Mouse (Mus musculus) stomach, embryonic 15.5 days (tissue): ENCODE results near the gene Ppp1r14d. TPM values are rescaled to one million over a fixed set of nuclear protein-coding genes. Genes with fewer than 3 reads are reported as not detected.

Experiments used
- ATAC-seq: fragments of 200-750 bp; cut with Nextera tagmentation; 2 replicates; pipeline ENCODE4 v1.8.0; 2017; ENCODE audit warnings: low read depth, moderate number of reproducible peaks, moderate TSS enrichment; ENCODE audit not compliant: insufficient read depth, low FRiP score
- H3K27ac ChIP-seq: fragments of 300-500 bp; sonication (generic); 2 replicates; pipeline ENCODE4 v1.5.1; 2015; ENCODE audit warnings: mild to moderate bottlenecking, inconsistent platforms
- H3K27me3 ChIP-seq: fragments of 300-500 bp; sonication (generic); replicated peaks from 2 replicates; pipeline ENCODE4 v1.6.1; 2015; ENCODE audit warnings: inconsistent platforms
- H3K36me3 ChIP-seq: fragments of 300-500 bp; sonication (generic); 2 replicates; pipeline ENCODE4 v1.6.1; 2015; ENCODE audit warnings: inconsistent platforms
- H3K4me1 ChIP-seq: fragments of 300-500 bp; sonication (generic); 2 replicates; pipeline ENCODE4 v1.6.1; 2015; ENCODE audit warnings: inconsistent platforms
- H3K4me2 ChIP-seq: fragments of 300-500 bp; sonication (generic); 2 replicates; pipeline ENCODE4 v1.6.1; 2015; ENCODE audit warnings: mild to moderate bottlenecking, inconsistent platforms
- H3K4me3 ChIP-seq: fragments of 300-500 bp; sonication (generic); replicated peaks from 2 replicates; pipeline ENCODE4 v1.5.1; 2015; ENCODE audit warnings: inconsistent platforms
- H3K9ac ChIP-seq: fragments of 300-500 bp; sonication (generic); 2 replicates; pipeline ENCODE4 v1.6.1; 2015; ENCODE audit warnings: inconsistent platforms
- H3K9me3 ChIP-seq: fragments of 300-500 bp; sonication (generic); 2 replicates; pipeline ENCODE4 v1.6.1; 2016; ENCODE audit warnings: inconsistent platforms
- WGBS: fragments of 180-500 bp; shearing (Covaris S2); methylation state at CpG from one replicate; pipeline ENCODE4 v1.1.7; 2015; 5-methylcytosine and 5-hydroxymethylcytosine counted together
- polyA plus RNA-seq: library from polyadenylated mRNA; unstranded; fragments of >200 nt; fragmentation: Nextera tagmentation; extraction: Ambion mirVana; gene quantifications from 2 replicates; pipeline ENCODE4 v1.2.1, GENCODE M21; 2015

The Ppp1r14d gene
- polyA plus RNA-seq, 1 experiment from 2014 or later, result 3.0 TPM

DNA sequence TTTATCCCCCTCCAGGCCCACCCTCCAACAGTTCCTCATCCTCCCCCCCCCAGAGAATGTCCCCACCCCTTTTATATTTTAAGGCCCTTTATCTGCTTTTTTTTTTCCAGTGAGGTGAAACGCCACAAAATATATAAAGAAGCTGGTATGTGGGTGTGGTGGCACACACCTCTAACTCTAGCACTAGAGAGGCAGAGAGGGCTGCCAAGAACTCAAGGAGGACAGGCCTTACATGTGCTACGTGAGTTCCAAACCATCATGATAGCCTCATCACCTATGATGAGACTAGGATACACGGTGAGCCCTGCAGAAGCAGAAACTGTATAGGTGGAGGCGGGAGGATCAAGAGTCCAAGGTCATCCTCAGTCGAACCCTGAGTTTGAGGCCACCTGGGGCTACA is 38.7 kb downstream of the Ppp1r14d start:
- H3K27ac ChIP-seq, result no peak overlapping the region
- no peak overlapping the region for H3K9ac ChIP-seq
- ATAC-seq, result no peak
- no peaks in the 10 kb centered on the region for H3K4me1 ChIP-seq
- 65% methylated on average over 5 of the region's 5 CpGs for WGBS
- H3K36me3 ChIP-seq, result no peaks in the 10 kb centered on the region
- no peaks in the 10 kb centered on the region for H3K9me3 ChIP-seq
- H3K4me3 ChIP-seq, result no peak overlapping the region
- no peaks in the 10 kb centered on the region for H3K27me3 ChIP-seq
- H3K4me2 ChIP-seq, result no peak overlapping the region

DNA sequence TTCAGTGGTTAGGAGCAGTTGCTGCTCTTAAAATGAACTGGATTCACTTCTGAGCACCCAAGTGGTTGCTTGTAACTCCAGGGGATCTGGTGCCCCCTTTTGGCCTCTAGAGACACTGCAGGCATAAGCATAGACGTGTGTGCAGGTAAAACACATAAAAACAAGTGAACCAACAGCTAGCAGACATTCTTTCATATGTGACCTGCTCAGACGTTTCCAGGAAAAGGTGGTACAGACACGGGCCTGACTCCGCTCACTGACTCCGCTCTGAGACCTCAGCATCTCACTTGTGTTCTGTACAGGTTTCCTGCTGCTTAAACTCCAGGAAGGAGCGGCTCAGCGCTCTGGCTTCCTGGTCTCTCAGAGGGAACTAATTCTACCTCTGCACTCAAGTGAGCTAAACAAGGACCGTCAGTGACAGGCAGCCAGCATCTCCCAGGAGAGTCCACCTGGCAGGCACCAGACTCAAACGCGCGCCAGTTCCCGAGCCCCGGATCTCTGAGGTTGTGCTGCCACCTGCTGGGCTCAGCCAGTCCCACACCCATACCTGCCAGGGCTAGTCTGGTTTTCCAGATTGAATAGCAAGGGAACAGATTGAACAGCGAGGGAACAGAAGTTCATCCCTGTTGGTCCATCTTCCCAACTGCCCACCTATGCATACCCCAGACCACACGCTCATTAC is 40.5 kb downstream of the Ppp1r14d start:
- Histone ChIP-seq H3K4me3 (peak overlapping the region; percentile 31), H3K9ac (no peak overlapping the region), H3K27me3 (no peaks in the 10 kb centered on the region), H3K4me2 (peak overlapping the region; percentile 68), H3K27ac (no peak overlapping the region), H3K36me3 (peaks cover 8% of the 10 kb centered on the region; the same call in 1 of the 2 replicates), H3K9me3 (no peaks in the 10 kb centered on the region), H3K4me1 (no peaks in the 10 kb centered on the region)
- peak; percentile 83 for ATAC-seq
- 8% methylated on average over 15 of the region's 15 CpGs for WGBS

DNA sequence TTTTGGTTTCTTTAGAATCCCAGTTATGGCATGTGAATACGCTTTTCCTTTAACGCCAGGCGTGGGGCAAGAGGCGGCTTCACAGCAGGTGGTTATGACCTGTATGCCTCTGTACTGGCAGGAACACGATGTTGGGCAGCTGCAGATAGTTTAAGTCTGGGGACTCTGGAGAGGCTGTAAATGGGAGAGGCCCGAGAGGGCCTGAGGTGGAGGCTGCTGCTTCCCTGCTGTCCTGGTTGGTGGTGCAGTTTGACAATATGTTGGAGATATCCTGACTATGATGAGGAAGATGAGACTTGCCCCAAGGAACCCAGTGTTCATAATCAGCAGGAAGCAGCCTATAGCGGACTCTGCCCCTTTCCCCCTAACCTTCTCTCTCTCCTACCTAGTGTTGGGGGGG is 46.8 kb downstream of the Ppp1r14d start:
- H3K4me3 ChIP-seq, result no peak overlapping the region
- no peaks in the 10 kb centered on the region for H3K27me3 ChIP-seq
- H3K27ac ChIP-seq, result no peak overlapping the region
- ATAC-seq, result no peak
- no peak overlapping the region for H3K4me2 ChIP-seq
- H3K9ac ChIP-seq, result no peak overlapping the region
- H3K4me1 ChIP-seq, result no peaks in the 10 kb centered on the region
- WGBS, result 89% methylated on average over 7 of the region's 7 CpGs
- H3K36me3 ChIP-seq, result peaks cover 20% of the 10 kb centered on the region
- H3K9me3 ChIP-seq, result no peaks in the 10 kb centered on the region

DNA sequence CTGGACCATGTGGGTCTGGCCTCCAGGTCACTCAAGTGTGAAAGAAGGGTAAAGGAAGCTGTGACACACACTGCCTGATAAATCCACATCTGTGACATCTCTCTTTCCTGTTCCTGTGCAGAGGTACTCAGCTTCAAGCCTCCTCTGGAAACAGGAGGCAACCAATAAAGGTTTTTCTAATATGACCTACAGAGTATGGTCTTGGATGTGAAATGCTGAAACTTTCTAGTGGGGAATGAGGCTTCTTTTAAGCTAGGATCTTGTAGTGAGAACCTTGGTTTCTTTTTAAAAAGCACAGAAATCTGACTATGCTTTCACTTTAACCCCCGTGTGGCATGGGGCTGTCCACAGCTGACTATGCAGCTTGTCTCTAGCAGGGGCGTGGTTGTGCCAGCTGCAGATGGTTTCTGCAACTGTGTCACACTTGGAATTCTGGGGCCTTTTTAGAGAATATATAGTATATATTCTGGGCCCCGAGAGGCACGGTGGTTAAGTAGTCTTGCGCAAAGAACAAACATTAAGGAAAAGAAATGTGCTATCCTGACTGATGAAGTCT is 52.2 kb downstream of the Ppp1r14d start:
- peaks cover 8% of the 10 kb centered on the region; the same call in 1 of the 2 replicates for H3K36me3 ChIP-seq
- peaks cover 9% of the 10 kb centered on the region; the same call in 1 of the 2 replicates for H3K4me1 ChIP-seq
- no peak overlapping the region for H3K4me2 ChIP-seq
- H3K9ac ChIP-seq, result no peak overlapping the region
- no peak overlapping the region for H3K27ac ChIP-seq
- H3K9me3 ChIP-seq, result no peaks in the 10 kb centered on the region
- no peaks in the 10 kb centered on the region for H3K27me3 ChIP-seq
- 84% methylated on average over 5 of the region's 5 CpGs for WGBS
- ATAC-seq, result no peak
- no peak overlapping the region for H3K4me3 ChIP-seq

DNA sequence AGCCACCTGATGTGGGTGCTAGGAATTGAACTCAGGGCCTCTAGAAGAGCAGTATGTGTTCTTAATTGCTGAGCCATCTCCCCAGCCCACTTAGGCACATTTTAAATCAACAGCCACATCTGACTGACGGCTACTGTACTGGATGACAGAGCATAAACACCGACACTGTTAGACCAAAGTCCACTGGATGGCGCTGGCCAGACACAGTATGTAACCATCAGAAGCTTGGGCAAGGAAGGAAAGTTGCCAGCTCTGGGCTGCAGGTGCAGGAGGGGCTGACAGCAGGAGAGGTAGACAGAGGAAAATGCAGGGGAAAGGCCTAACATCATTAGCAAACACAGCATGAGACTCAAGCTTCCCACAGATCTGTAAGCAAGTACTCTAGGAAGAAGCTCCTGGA is 52.9 kb downstream of the Ppp1r14d start:
- no peaks in the 10 kb centered on the region for H3K9me3 ChIP-seq
- 50% methylated on average over 3 of the region's 3 CpGs for WGBS
- no peak overlapping the region for H3K9ac ChIP-seq
- H3K4me2 ChIP-seq, result no peak overlapping the region
- H3K4me1 ChIP-seq, result peaks cover 13% of the 10 kb centered on the region; the same call in 1 of the 2 replicates
- H3K4me3 ChIP-seq, result no peak overlapping the region
- 0 out of 2 replicates have a peak, but pooled peaks cover 10% of the 10 kb centered on the region for H3K36me3 ChIP-seq
- H3K27ac ChIP-seq, result no peak overlapping the region
- no peaks in the 10 kb centered on the region for H3K27me3 ChIP-seq
- ATAC-seq, result no peak

DNA sequence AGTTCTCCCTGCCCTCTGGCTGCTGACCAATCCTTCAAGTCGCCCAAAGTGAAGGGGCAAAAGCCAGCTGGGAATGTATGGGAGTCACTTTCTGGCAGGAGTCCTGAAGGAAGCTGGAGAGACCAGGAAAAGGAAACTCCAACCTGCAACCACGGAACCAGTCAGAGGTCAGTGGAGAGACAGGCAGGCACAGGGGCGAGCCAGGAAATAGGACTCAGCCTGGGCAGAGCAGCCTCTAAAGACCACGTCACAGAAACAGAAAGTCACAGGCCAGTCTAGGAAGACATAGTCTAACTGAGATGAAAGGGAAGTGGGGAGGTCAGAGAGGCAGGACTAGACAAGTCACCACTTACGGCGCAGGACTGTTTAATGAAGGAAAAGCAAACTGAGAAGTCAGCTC is 54.1 kb downstream of the Ppp1r14d start:
- WGBS, result 50% methylated on average over 6 of the region's 6 CpGs

DNA sequence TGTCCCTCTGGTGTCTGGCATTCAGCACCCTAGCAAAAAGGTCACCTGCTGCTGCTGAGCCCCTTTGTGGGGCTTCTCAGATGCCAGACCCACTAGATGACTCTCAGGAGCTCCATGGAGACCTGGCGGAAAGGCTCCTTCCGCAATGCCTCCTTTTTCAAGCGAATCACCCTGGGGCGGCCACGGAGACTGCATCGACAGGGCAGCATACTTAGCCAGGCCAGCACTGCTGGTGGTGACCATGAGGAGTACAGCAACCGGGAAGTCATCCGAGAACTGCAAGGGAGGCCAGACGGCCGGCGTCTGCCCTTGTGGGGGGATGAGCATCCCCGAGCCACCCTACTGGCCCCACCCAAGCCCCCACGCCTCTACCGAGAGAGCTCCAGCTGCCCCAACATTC is 54.8 kb downstream of the Ppp1r14d start:
- Histone ChIP-seq H3K4me3 (no peak overlapping the region), H3K9ac (no peak overlapping the region)
- no peak for ATAC-seq

More for the DNA sequence above, 54.1 kb downstream of the Ppp1r14d start:
- H3K27me3 ChIP-seq, result no peaks in the 10 kb centered on the region
- H3K4me2 ChIP-seq, result no peak overlapping the region
- no peaks in the 10 kb centered on the region for H3K9me3 ChIP-seq
- H3K27ac ChIP-seq, result peak overlapping the region; percentile 16; the same call in 1 of the 2 replicates
- H3K4me3 ChIP-seq, result no peak overlapping the region
- ATAC-seq, result no peak
- H3K4me1 ChIP-seq, result peaks cover 15% of the 10 kb centered on the region; the same call in 1 of the 2 replicates
- 0 out of 2 replicates have a peak, but pooled peaks cover 13% of the 10 kb centered on the region for H3K36me3 ChIP-seq
- H3K9ac ChIP-seq, result no peak overlapping the region

DNA sequence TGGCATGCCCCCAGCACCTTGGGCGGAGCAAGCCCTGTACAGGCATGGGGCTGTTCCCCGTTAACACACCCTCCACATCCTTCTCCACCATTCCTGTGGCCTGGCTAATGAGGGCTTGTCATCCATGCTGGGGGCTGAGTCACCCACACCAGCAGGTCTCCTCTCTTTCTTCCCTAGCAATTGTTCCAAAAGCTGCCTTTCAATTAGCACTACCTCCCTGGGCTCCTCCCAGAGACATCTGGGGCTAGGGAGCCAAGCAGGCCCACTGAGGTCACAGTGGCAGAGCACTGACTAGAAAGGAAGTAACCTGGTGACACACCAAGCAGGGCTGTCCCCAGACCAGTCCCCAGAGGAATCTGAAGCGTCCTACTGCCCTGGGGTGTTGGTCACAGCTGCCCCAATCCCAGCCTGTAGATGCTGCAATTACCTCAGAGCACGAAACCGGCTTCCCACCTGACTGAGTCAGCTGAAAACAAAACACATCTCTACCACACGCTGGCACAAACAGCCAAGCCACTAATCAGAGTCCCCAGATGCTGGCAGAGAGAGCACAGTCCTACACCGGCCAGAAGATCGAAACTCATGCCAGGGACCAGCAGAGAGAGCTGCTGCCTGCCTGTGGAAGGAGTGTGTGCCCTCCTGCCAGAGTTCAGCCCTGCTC is 55.6 kb downstream of the Ppp1r14d start, which contains the start of gene Gm14137:
TSS of gene Gm14137 (plus strand) at position 519 of the 661 bp plus-strand sequence.
- no peak within 1 kb of the TSS for H3K4me2 ChIP-seq
- H3K27me3 ChIP-seq, result no peaks in the 10 kb centered on the region
- H3K9ac ChIP-seq, result no peak within 1 kb of the TSS
- no peaks in the 10 kb centered on the region for H3K9me3 ChIP-seq
- peaks cover 15% of the 10 kb centered on the region; the same call in 1 of the 2 replicates for H3K4me1 ChIP-seq
- H3K4me3 ChIP-seq, result no peak within 1 kb of the TSS
- ATAC-seq, result no peak
- H3K36me3 ChIP-seq, result 0 out of 2 replicates have a peak, but pooled peaks cover 8% of the 10 kb centered on the region
- 0 out of 2 replicates have a peak within 1 kb of the TSS, but pooled peaks have one; percentile 16 for H3K27ac ChIP-seq
- 60% methylated on average over 8 of the region's 8 CpGs for WGBS

More for the DNA sequence above, 54.8 kb downstream of the Ppp1r14d start:
- no peak overlapping the region for H3K27ac ChIP-seq
- no peaks in the 10 kb centered on the region for H3K27me3 ChIP-seq
- H3K4me1 ChIP-seq, result peaks cover 15% of the 10 kb centered on the region; the same call in 1 of the 2 replicates
- 73% methylated on average over 14 of the region's 14 CpGs for WGBS
- H3K36me3 ChIP-seq, result 0 out of 2 replicates have a peak, but pooled peaks cover 13% of the 10 kb centered on the region
- no peaks in the 10 kb centered on the region for H3K9me3 ChIP-seq
- H3K4me2 ChIP-seq, result no peak overlapping the region

DNA sequence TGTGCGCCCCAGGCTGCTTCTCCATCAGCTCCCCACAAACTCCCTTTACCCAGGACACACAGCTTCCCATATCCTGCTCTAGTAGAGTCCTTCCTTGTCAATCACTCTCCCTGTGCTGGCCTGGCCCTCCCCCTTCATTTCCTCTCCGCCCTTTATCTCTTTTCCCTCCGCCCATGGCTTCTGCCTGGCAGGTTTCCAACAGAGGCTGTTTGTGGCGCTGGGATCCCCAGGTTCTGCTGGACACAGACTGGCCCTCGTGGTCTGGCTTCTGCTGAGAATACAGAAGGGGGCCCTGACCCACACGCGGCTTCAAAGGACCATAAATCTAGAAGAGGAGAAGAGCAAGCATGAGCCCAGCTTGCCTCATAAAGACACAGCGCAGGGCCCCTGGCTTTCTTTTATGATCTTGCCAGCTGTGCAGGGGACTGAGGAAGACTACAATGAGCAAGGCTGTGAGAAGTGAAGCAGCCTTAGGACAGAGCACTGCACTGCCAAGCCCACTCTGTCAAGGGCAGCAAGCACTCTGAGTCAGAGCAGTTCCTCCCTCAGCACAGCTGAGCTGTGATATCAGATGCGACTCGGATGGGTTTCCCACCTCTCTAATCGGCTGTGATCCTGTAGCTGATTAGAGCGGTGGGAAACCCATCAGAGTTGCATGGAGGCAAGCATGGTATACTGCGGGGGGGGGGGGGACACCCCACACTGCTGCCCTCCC is 56.7 kb downstream of the Ppp1r14d start:
- Histone ChIP-seq H3K9ac (no peak overlapping the region), H3K4me1 (peaks cover 16% of the 10 kb centered on the region), H3K4me3 (no peak overlapping the region), H3K9me3 (no peaks in the 10 kb centered on the region), H3K36me3 (0 out of 2 replicates have a peak, but pooled peaks cover 7% of the 10 kb centered on the region), H3K4me2 (peak overlapping the region; percentile 12; the same call in 1 of the 2 replicates), H3K27me3 (no peaks in the 10 kb centered on the region), H3K27ac (peak overlapping the region; percentile 11; the same call in 1 of the 2 replicates)
- WGBS, result 21% methylated on average over 13 of the region's 13 CpGs
- 0 out of 2 replicates have a peak, but pooled peaks have one; percentile 36 for ATAC-seq

DNA sequence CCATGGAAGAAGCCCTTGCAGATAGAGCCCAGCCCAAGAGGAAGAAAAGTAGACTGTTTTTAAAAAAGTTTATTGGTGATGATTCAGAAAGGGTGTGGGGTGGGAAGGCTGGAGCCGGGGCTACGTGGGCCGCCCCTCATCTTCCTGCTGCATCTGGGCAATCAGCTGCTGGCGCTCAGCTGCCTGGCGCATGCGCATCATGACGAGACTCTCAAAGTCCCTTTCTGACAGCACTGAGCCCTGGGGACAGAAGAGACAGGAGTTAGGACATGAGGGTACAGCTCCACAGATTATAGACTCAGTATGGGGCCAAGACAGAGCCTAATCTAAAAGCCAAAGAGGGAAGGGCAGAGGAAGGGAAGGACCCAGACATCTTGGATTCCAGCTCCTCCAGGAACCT is 57.3 kb downstream of the Ppp1r14d start:
- Histone ChIP-seq H3K9ac (no peak overlapping the region), H3K4me3 (no peak overlapping the region), H3K36me3 (0 out of 2 replicates have a peak, but pooled peaks cover 7% of the 10 kb centered on the region), H3K4me2 (no peak overlapping the region), H3K27ac (no peak overlapping the region), H3K27me3 (no peaks in the 10 kb centered on the region), H3K9me3 (no peaks in the 10 kb centered on the region), H3K4me1 (peaks cover 21% of the 10 kb centered on the region)
- ATAC-seq, result no peak
- WGBS, result 85% methylated on average over 7 of the region's 7 CpGs

DNA sequence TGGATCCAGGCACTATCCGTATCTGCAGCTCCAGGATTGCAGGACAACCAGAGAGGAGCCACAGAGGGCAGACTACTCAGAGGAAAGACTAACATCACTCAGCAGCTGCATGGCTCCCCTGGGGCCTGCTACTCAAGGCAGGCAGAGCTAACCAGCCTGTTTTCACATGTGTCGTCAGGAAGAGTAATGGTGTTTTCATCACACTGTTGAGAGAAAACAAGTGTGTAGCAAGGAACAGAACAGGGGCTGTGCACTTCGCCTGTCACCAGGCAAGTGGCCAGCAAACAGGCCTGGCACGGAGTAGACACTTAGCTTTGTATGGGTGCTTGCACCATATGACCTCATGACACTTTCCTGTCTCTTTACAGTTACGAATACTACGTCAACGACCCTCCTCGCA is 58.1 kb downstream of the Ppp1r14d start:
- H3K4me2 ChIP-seq, result no peak overlapping the region
- no peak overlapping the region for H3K9ac ChIP-seq
- 0 out of 2 replicates have a peak, but pooled peaks cover 4% of the 10 kb centered on the region for H3K36me3 ChIP-seq
- 63% methylated on average over 8 of the region's 8 CpGs for WGBS
- H3K4me1 ChIP-seq, result peaks cover 28% of the 10 kb centered on the region
- no peak overlapping the region for H3K4me3 ChIP-seq
- H3K27me3 ChIP-seq, result no peaks in the 10 kb centered on the region
- no peaks in the 10 kb centered on the region for H3K9me3 ChIP-seq
- ATAC-seq, result no peak
- no peak overlapping the region for H3K27ac ChIP-seq
